15 mouse cellular contexts compared by ENCODE assay signal in the genomic region with DNA sequence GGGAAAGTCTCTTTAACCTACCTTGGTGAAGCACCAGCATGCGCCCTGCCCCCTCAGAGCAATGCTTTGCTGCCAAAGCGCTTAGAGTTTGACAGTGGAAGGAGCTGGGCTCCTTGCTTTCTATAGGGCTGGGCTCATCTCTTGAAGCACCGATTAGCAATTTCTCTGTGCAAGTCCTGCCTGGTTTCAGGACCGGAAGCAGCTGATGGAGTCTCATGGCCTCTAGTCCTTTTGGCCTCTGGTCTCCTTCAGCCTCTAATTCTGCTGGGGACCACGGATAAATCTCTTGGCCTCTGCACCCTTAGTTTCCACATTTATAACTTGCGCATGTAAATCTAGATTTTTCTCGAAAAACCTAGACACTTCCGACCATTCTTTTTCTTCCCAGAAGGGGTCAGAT. TPM values are rescaled to one million over a fixed set of nuclear protein-coding genes. Genes with fewer than 3 reads are reported as not detected.
DNase-seq lines count a peak whose midpoint lies in the region; ATAC-seq and TF ChIP-seq lines count a peak whose summit lies in the region.
"Had no signal": no experiment of that assay in that cellular context is flagged by ENCODE, and none has a peak within 500 bp of the region (broad histone marks: within the 10 kb centered on the region; RNA-seq: fewer than 3 reads in every experiment).

No protein-coding gene starts in this region.

- peaks cover 98% of the 10 kb centered on the region for H3K27me3 ChIP-seq in heart, embryonic 10.5 days (ENCODE audit: insufficient read depth, poor library complexity, severe bottlenecking)
- peaks cover 54% of the 10 kb centered on the region for H3K27me3 ChIP-seq in embryonic facial prominence, embryonic 13.5 days
- peaks cover 87% of the 10 kb centered on the region for H3K27me3 ChIP-seq in limb, embryonic 13.5 days

- H3K4me3 ChIP-seq in heart, embryonic 10.5 days = peak overlapping the region; percentile 80; the same call in 1 of the 2 replicates
- peak overlapping the region; percentile 92 for H3K4me3 ChIP-seq in embryonic facial prominence, embryonic 13.5 days
- peak overlapping the region; percentile 70 for H3K4me3 ChIP-seq in limb, embryonic 13.5 days
- H3K4me3 ChIP-seq in gastrocnemius, adult 2 months = no peak overlapping the region
- H3K4me3 ChIP-seq: lung, embryonic 15.5 days had no signal

- no peak for TF ChIP-seq CTCF in gastrocnemius, adult 2 months (IDR thresholded peaks at IDR 0.05)

- H3K4me2 ChIP-seq in embryonic facial prominence, embryonic 13.5 days = peak overlapping the region; percentile 75
- peak overlapping the region; percentile 83 for H3K4me2 ChIP-seq in limb, embryonic 13.5 days (replicated peaks)
- H3K4me2 ChIP-seq: lung, embryonic 15.5 days had no signal

- 34% methylated on average over 8 of the region's 8 CpGs for WGBS in heart, embryonic 10.5 days
- 9% methylated on average over 8 of the region's 8 CpGs for WGBS in embryonic facial prominence, embryonic 13.5 days
- WGBS in limb, embryonic 13.5 days = 16% methylated on average over 8 of the region's 8 CpGs

- intact Hi-C loops in gastrocnemius, adult 2 months (cut with DNase I) = no loop called here

- H3K36me3 ChIP-seq in heart, embryonic 10.5 days = no peaks in the 10 kb centered on the region
- H3K36me3 ChIP-seq in embryonic facial prominence, embryonic 13.5 days = peaks cover 26% of the 10 kb centered on the region
- peaks cover 3% of the 10 kb centered on the region; the same call in 1 of the 2 replicates for H3K36me3 ChIP-seq in limb, embryonic 13.5 days
- H3K36me3 ChIP-seq: lung, embryonic 15.5 days had no signal

- H3K27ac ChIP-seq in heart, embryonic 10.5 days = no peak overlapping the region
- peak overlapping the region; percentile 98 for H3K27ac ChIP-seq in embryonic facial prominence, embryonic 13.5 days
- H3K27ac ChIP-seq in limb, embryonic 13.5 days = peak overlapping the region; percentile 83
- no peak overlapping the region for H3K27ac ChIP-seq in gastrocnemius, adult 2 months
- H3K27ac ChIP-seq: lung, embryonic 15.5 days had no signal

- ATAC-seq in embryonic facial prominence, embryonic 13.5 days (ENCODE audit: insufficient number of reproducible peaks, insufficient read depth, low FRiP score, low TSS enrichment, low read depth) = no peak
- no peak for ATAC-seq in limb, embryonic 13.5 days (ENCODE audit: low FRiP score, low read depth)
- ATAC-seq: inflammation-experienced regulatory T-cells, adult 6 months had no signal

- DNase-seq in heart, embryonic 10.5 days (ENCODE audit: low spot score) = no peak
- DNase-seq in heart, adult 8-10 months (ENCODE audit: low spot score) = no peak
- peak; percentile 16 for DNase-seq in ZHBTc4 (ENCODE audit: low read depth, low spot score)
- no peak for DNase-seq in gastrocnemius, postnatal 10 days
- DNase-seq in spleen, postnatal 10 days (ENCODE audit: low spot score in 2 of 2) = no peak
- DNase-seq in gastrocnemius, adult 2 months = no peak
- DNase-seq: cerebellum, adult 9-10 months; layer of hippocampus, adult 9-11 months; liver; thymus, postnatal 14 days had no signal

- peak overlapping the region; percentile 100 for H3K9ac ChIP-seq in embryonic facial prominence, embryonic 13.5 days
- H3K9ac ChIP-seq in limb, embryonic 13.5 days = peak overlapping the region; percentile 92
- H3K9ac ChIP-seq: lung, embryonic 15.5 days had no signal

- H3K4me1 ChIP-seq in heart, embryonic 10.5 days = peaks cover 51% of the 10 kb centered on the region
- peaks cover 50% of the 10 kb centered on the region for H3K4me1 ChIP-seq in embryonic facial prominence, embryonic 13.5 days
- H3K4me1 ChIP-seq in limb, embryonic 13.5 days = peaks cover 59% of the 10 kb centered on the region

- no peaks in the 10 kb centered on the region for H3K9me3 ChIP-seq in heart, embryonic 10.5 days
- no peaks in the 10 kb centered on the region for H3K9me3 ChIP-seq in embryonic facial prominence, embryonic 13.5 days
- H3K9me3 ChIP-seq in limb, embryonic 13.5 days = no peaks in the 10 kb centered on the region
- H3K9me3 ChIP-seq: lung, embryonic 15.5 days had no signal

RNA-seq across cellular contexts. Expression of a gene that starts 3.7 kb away (rescaled TPM):
- polyA plus RNA-seq in heart, embryonic 10.5 days (2016; fragmentation: Nextera tagmentation; extraction: Ambion mirVana) = 36.6 and 65.2 TPM in 2 replicates
- total RNA-seq in heart, adult 8-10 months (2022) = 1 to 10 TPM; 3.0 to 3.8 (median 3.3) TPM
- polyA plus RNA-seq in embryonic facial prominence, embryonic 13.5 days (2015; fragmentation: Nextera tagmentation; extraction: Ambion mirVana) = 519 and 586 TPM in 2 replicates
- polyA plus RNA-seq in limb, embryonic 13.5 days (2015; fragmentation: Nextera tagmentation; extraction: Ambion mirVana) = 272 and 338 TPM in 2 replicates
- 1 to 10 TPM; 4.1 to 4.4 TPM for total RNA-seq in gastrocnemius, postnatal 10 days (2021)
- 1 to 10 TPM; 1.7 to 2.2 TPM for total RNA-seq in gastrocnemius, adult 2 months (2021)
- total RNA-seq: megakaryocyte-erythroid progenitor cell, adult 5-6 weeks had no signal
- polyA plus RNA-seq: inflammation-experienced regulatory T-cells, adult 6 months had no signal

Comparison
In these comparisons a context has a peak if more than half of its experiments do, and no peak if none do; other contexts are left out.
1. H3K27ac ChIP-seq: peak in embryonic facial prominence, embryonic 13.5 days (single experiment) and limb, embryonic 13.5 days (single experiment); none in heart, embryonic 10.5 days (single experiment) and gastrocnemius, adult 2 months (single experiment).